Mouse (Mus musculus): Measurements from ENCODE around the gene Tmsb4x. TPM values are rescaled to one million over a fixed set of nuclear protein-coding genes. Genes with fewer than 3 reads are reported as not detected.

Tmsb4x gene
- polyA plus RNA-seq, 1 experiment from 2014 or later = 6,382 TPM

GRCm38 (mm10) chrX:167172256-167172655 lies 36.9 kb downstream of the Tmsb4x start:
- no peak overlapping the region for H3K4me3 ChIP-seq (replicated peaks; ENCODE audit: low read length)
- WGBS = 83% methylated on average over 2 of the region's 2 CpGs
- H3K9ac ChIP-seq (replicated peaks; ENCODE audit: low read depth, low read length) = no peak overlapping the region
- ATAC-seq = no peak
- H3K36me3 ChIP-seq (ENCODE audit: control insufficient read depth, insufficient read depth) = no peaks in the 10 kb centered on the region
- no peaks in the 10 kb centered on the region for H3K4me1 ChIP-seq (replicated peaks; ENCODE audit: control insufficient read depth, insufficient read depth, low read length)
- H3K27me3 ChIP-seq (replicated peaks; ENCODE audit: control insufficient read depth, insufficient read depth, low read length) = no peaks in the 10 kb centered on the region
- no peaks in the 10 kb centered on the region for H3K9me3 ChIP-seq (ENCODE audit: control insufficient read depth, low read length)
- H3K27ac ChIP-seq (ENCODE audit: low read length) = no peak overlapping the region
- no peak overlapping the region for H3K4me2 ChIP-seq (ENCODE audit: low read length)

GRCm38 (mm10) chrX:167171281-167171680 lies 37.8 kb downstream of the Tmsb4x start:
- H3K4me3 ChIP-seq (replicated peaks; ENCODE audit: low read length) = no peak overlapping the region
- no peaks in the 10 kb centered on the region for H3K9me3 ChIP-seq (ENCODE audit: control insufficient read depth, low read length)
- no peak for ATAC-seq
- no peak overlapping the region for H3K9ac ChIP-seq (replicated peaks; ENCODE audit: low read depth, low read length)
- H3K27me3 ChIP-seq (replicated peaks; ENCODE audit: control insufficient read depth, insufficient read depth, low read length) = no peaks in the 10 kb centered on the region
- H3K4me2 ChIP-seq (ENCODE audit: low read length) = no peak overlapping the region
- WGBS = 77% methylated on average over 2 of the region's 2 CpGs
- H3K27ac ChIP-seq (ENCODE audit: low read length) = no peak overlapping the region
- H3K36me3 ChIP-seq (ENCODE audit: control insufficient read depth, insufficient read depth) = no peaks in the 10 kb centered on the region
- no peaks in the 10 kb centered on the region for H3K4me1 ChIP-seq (replicated peaks; ENCODE audit: control insufficient read depth, insufficient read depth, low read length)

- 57% methylated on average over 2 of the region's 2 CpGs for WGBS
- Histone ChIP-seq H3K4me3 (replicated peaks; ENCODE audit: low read length) (no peak overlapping the region), H3K4me2 (ENCODE audit: low read length) (no peak overlapping the region), H3K27ac (ENCODE audit: low read length) (no peak overlapping the region), H3K36me3 (ENCODE audit: control insufficient read depth, insufficient read depth) (no peaks in the 10 kb centered on the region), H3K27me3 (replicated peaks; ENCODE audit: control insufficient read depth, insufficient read depth, low read length) (no peaks in the 10 kb centered on the region; the same call in 1 of the 2 replicates), H3K9ac (replicated peaks; ENCODE audit: low read depth, low read length) (no peak overlapping the region), H3K9me3 (ENCODE audit: control insufficient read depth, low read length) (no peaks in the 10 kb centered on the region), H3K4me1 (replicated peaks; ENCODE audit: control insufficient read depth, insufficient read depth, low read length) (no peaks in the 10 kb centered on the region)
- ATAC-seq = no peak
Measured at GRCm38 (mm10) chrX:167167282-167167681, 41.8 kb downstream of the Tmsb4x start.

- WGBS = 88% methylated on average over 1 of the region's 1 CpGs
Measured at GRCm38 (mm10) chrX:167166051-167166450, 43.1 kb downstream of the Tmsb4x start.

DNA sequence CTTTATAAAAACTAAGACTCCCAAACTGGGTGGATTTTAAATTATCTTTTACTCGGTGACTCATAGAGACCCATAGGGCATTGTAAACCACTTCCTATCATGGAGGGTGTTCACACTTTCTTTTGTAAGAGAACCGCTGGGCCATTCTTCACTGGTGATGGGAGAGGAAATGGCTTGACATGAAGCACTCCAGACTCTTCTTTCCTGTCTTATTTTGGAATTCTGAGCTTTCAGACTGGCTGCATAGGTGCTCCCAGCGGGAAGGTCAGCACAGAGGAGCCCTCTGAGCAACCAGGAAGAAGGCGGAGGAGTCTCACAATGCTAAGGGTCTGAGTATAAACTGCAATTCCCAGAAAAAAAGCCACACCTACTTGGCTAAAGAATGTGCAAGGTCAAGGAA lies 51.4 kb downstream of the Tmsb4x start:
- Histone ChIP-seq H3K27ac (ENCODE audit: low read length) (no peak overlapping the region), H3K4me3 (replicated peaks; ENCODE audit: low read length) (no peak overlapping the region), H3K27me3 (replicated peaks; ENCODE audit: control insufficient read depth, insufficient read depth, low read length) (0 out of 2 replicates have a peak, but pooled peaks cover 2% of the 10 kb centered on the region), H3K36me3 (ENCODE audit: control insufficient read depth, insufficient read depth) (no peaks in the 10 kb centered on the region), H3K4me2 (ENCODE audit: low read length) (no peak overlapping the region), H3K4me1 (replicated peaks; ENCODE audit: control insufficient read depth, insufficient read depth, low read length) (no peaks in the 10 kb centered on the region), H3K9me3 (ENCODE audit: control insufficient read depth, low read length) (no peaks in the 10 kb centered on the region), H3K9ac (replicated peaks; ENCODE audit: low read depth, low read length) (no peak overlapping the region)
- WGBS = 79% methylated on average over 4 of the region's 4 CpGs
- no peak for ATAC-seq

More at GRCm38 (mm10) chrX:167166051-167166450, 43.1 kb downstream of the Tmsb4x start:
- Histone ChIP-seq H3K9me3 (ENCODE audit: control insufficient read depth, low read length) (no peaks in the 10 kb centered on the region), H3K27ac (ENCODE audit: low read length) (no peak overlapping the region), H3K4me1 (replicated peaks; ENCODE audit: control insufficient read depth, insufficient read depth, low read length) (no peaks in the 10 kb centered on the region), H3K4me3 (replicated peaks; ENCODE audit: low read length) (no peak overlapping the region), H3K4me2 (ENCODE audit: low read length) (no peak overlapping the region), H3K9ac (replicated peaks; ENCODE audit: low read depth, low read length) (no peak overlapping the region), H3K36me3 (ENCODE audit: control insufficient read depth, insufficient read depth) (no peaks in the 10 kb centered on the region), H3K27me3 (replicated peaks; ENCODE audit: control insufficient read depth, insufficient read depth, low read length) (no peaks in the 10 kb centered on the region; the same call in 1 of the 2 replicates)
- no peak for ATAC-seq

Other genes starting within 250 kb of the Tmsb4x start
- gene Tlr8, start 55.0 kb upstream of the Tmsb4x start, polyA plus RNA-seq (2015; fragmentation: Nextera tagmentation; extraction: Ambion mirVana) = 0.10 TPM in 1 of 2 replicates, not detected in the other
- gene Tlr7, start 121.2 kb upstream of the Tmsb4x start, polyA plus RNA-seq (2015; fragmentation: Nextera tagmentation; extraction: Ambion mirVana) = 0.13 and 0.53 TPM in 2 replicates
- 10.6 and 12.9 TPM in 2 replicates for gene Prps2, start 173.4 kb upstream of the Tmsb4x start, polyA plus RNA-seq (2015; fragmentation: Nextera tagmentation; extraction: Ambion mirVana)